ENCODE assay signal across 8 mouse cellular contexts in the genomic region with DNA sequence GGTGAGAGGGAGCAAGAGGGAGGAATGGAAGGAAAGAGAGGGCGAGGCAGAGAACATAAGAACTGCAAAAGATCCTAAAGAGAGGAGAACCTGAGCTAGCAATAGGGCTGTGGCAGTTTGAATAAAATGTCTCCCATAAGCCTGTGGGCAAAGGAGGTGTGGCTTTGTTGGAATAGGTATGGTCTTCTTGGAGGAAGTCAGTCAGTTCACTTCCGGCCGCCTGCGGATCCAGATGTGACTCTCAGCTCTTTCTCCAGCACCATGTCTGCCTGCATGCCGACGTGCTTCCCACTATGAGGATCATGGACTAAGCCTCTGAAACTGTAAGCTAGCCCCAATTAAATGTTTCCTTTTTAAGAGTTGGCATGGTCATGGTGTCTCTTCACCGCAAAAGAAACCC. TPM values are rescaled to one million over a fixed set of nuclear protein-coding genes. Genes with fewer than 3 reads are reported as not detected.
DNase-seq lines count a peak whose midpoint lies in the region; ATAC-seq and TF ChIP-seq lines count a peak whose summit lies in the region.

A gene (plus strand): TSS at position 204 of the 400 bp plus-strand sequence.

- no peak within 1 kb of the TSS for H3K27ac ChIP-seq in kidney, embryonic 15.5 days
- H3K27ac ChIP-seq in heart, embryonic 12.5 days (ENCODE audit: poor library complexity, severe bottlenecking) = no peak within 1 kb of the TSS
- H3K27ac ChIP-seq in limb, embryonic 12.5 days = no peak within 1 kb of the TSS
- H3K27ac ChIP-seq in kidney, adult 2 months (ENCODE audit: insufficient read depth, low read depth, low read length) = no peak within 1 kb of the TSS

- no peaks in the 10 kb centered on the region for H3K4me1 ChIP-seq in kidney, embryonic 15.5 days
- H3K4me1 ChIP-seq in heart, embryonic 12.5 days (replicated peaks) = no peaks in the 10 kb centered on the region
- no peaks in the 10 kb centered on the region for H3K4me1 ChIP-seq in limb, embryonic 12.5 days (replicated peaks)
- no peaks in the 10 kb centered on the region for H3K4me1 ChIP-seq in kidney, adult 2 months (ENCODE audit: control insufficient read depth, insufficient read depth, low read length)

- WGBS in kidney, embryonic 15.5 days = 93% methylated on average over 7 of the region's 7 CpGs
- WGBS in heart, embryonic 12.5 days = 85% methylated on average over 7 of the region's 7 CpGs
- 87% methylated on average over 7 of the region's 7 CpGs for WGBS in limb, embryonic 12.5 days
- 97% methylated on average over 7 of the region's 7 CpGs for WGBS in kidney, adult 2 months

- no peak for TF ChIP-seq POLR2A in kidney, adult 2 months (IDR thresholded peaks at IDR 0.05; ENCODE audit: low read depth, low read length)

- no peaks in the 10 kb centered on the region for H3K9me3 ChIP-seq in kidney, embryonic 15.5 days (replicated peaks)
- H3K9me3 ChIP-seq in heart, embryonic 12.5 days (replicated peaks) = no peaks in the 10 kb centered on the region
- 0 out of 2 replicates have a peak, but pooled peaks cover 6% of the 10 kb centered on the region for H3K9me3 ChIP-seq in limb, embryonic 12.5 days

- H3K36me3 ChIP-seq in kidney, embryonic 15.5 days = no peaks in the 10 kb centered on the region
- no peaks in the 10 kb centered on the region for H3K36me3 ChIP-seq in heart, embryonic 12.5 days
- no peaks in the 10 kb centered on the region for H3K36me3 ChIP-seq in limb, embryonic 12.5 days
- H3K36me3 ChIP-seq in kidney, adult 2 months (ENCODE audit: control insufficient read depth, insufficient read depth, low read length) = no peaks in the 10 kb centered on the region

- H3K4me2 ChIP-seq in kidney, embryonic 15.5 days = no peak within 1 kb of the TSS
- no peak within 1 kb of the TSS for H3K4me2 ChIP-seq in heart, embryonic 12.5 days
- H3K4me2 ChIP-seq in limb, embryonic 12.5 days = no peak within 1 kb of the TSS

- DNase-seq in kidney, postnatal 36 days = no peak
- no peak for DNase-seq in thymus, postnatal 10 days (ENCODE audit: low spot score in 2 of 2)
- no peak for DNase-seq in thymus, postnatal 0 days (ENCODE audit: low spot score)
- no peak for DNase-seq in kidney, adult 2 months

- H3K4me3 ChIP-seq in kidney, embryonic 15.5 days (replicated peaks) = no peak within 1 kb of the TSS
- H3K4me3 ChIP-seq in heart, embryonic 12.5 days = no peak within 1 kb of the TSS
- H3K4me3 ChIP-seq in limb, embryonic 12.5 days (replicated peaks) = no peak within 1 kb of the TSS
- no peak within 1 kb of the TSS for H3K4me3 ChIP-seq in kidney, adult 2 months (ENCODE audit: insufficient read depth, low read depth, low read length)

- H3K27me3 ChIP-seq in kidney, embryonic 15.5 days = no peaks in the 10 kb centered on the region
- H3K27me3 ChIP-seq in heart, embryonic 12.5 days (replicated peaks) = no peaks in the 10 kb centered on the region
- H3K27me3 ChIP-seq in limb, embryonic 12.5 days = no peaks in the 10 kb centered on the region
- H3K27me3 ChIP-seq in kidney, adult 2 months (replicated peaks; ENCODE audit: control insufficient read depth, insufficient read depth, low read length) = no peaks in the 10 kb centered on the region

- ATAC-seq in kidney, embryonic 15.5 days (replicated peaks; ENCODE audit: low FRiP score) = no peak
- ATAC-seq in common myeloid progenitor, adult 5-6 weeks (replicated peaks; ENCODE audit: low read depth, poor library complexity, severe bottlenecking) = no peak
- ATAC-seq in heart, embryonic 12.5 days (ENCODE audit: insufficient number of reproducible peaks, low FRiP score) = no peak
- no peak for ATAC-seq in limb, embryonic 12.5 days (ENCODE audit: insufficient number of reproducible peaks, insufficient read depth, low FRiP score, low TSS enrichment, low read depth)

- TF ChIP-seq CTCF in kidney, adult 2 months (conservative IDR thresholded peaks at IDR 0.05; ENCODE audit: insufficient read depth, insufficient read length, low read depth, low read length) = no peak

- no peak within 1 kb of the TSS for H3K9ac ChIP-seq in kidney, embryonic 15.5 days
- H3K9ac ChIP-seq in heart, embryonic 12.5 days = no peak within 1 kb of the TSS
- H3K9ac ChIP-seq in limb, embryonic 12.5 days (replicated peaks) = no peak within 1 kb of the TSS

RNA-seq across cellular contexts. Expression of the gene that starts here (rescaled TPM):
- polyA plus RNA-seq in kidney, embryonic 15.5 days (2015; fragmentation: Nextera tagmentation; extraction: Ambion mirVana) = 13.8 and 15.7 TPM in 2 replicates
- total RNA-seq in common myeloid progenitor, adult 5-6 weeks (2017) = 17.4 and 20.8 TPM in 2 replicates
- 12.2 and 15.9 TPM in 2 replicates for polyA plus RNA-seq in heart, embryonic 12.5 days (2016; fragmentation: Nextera tagmentation; extraction: Ambion mirVana)
- polyA plus RNA-seq in limb, embryonic 12.5 days (2016; fragmentation: Nextera tagmentation; extraction: Ambion mirVana) = 30.9 and 31.3 TPM in 2 replicates
- 5.5 and 8.1 TPM in 2 replicates for polyA plus RNA-seq in thymus, postnatal 0 days (2015; fragmentation: Nextera tagmentation; extraction: Ambion mirVana)
- 9.4 and 9.5 TPM in 2 replicates for polyA plus RNA-seq in kidney, adult 2 months (2012; rRNA removed)
